Mouse (Mus musculus) ES-Bruce4 (cell line): ENCODE results near the gene Lbx2. TPM values are rescaled to one million over a fixed set of nuclear protein-coding genes. Genes with fewer than 3 reads are reported as not detected.

ENCODE experiments used
- H3K27ac ChIP-seq: 2 replicates; pipeline ENCODE4 v1.5.1; 2012; ENCODE audit warnings: low read length, inconsistent platforms; ENCODE audit not compliant: insufficient read depth
- H3K27me3 ChIP-seq: 2 replicates; pipeline ENCODE4 v1.6.1; 2012; ENCODE audit warnings: mild to moderate bottlenecking, low read length, inconsistent platforms; ENCODE audit not compliant: control insufficient read depth, poor library complexity, insufficient read depth, severe bottlenecking
- H3K36me3 ChIP-seq: 2 replicates; pipeline ENCODE4 v1.6.1; 2012; ENCODE audit warnings: inconsistent platforms, mild to moderate bottlenecking, low read length, moderate library complexity; ENCODE audit not compliant: control insufficient read depth, poor library complexity, insufficient read depth, severe bottlenecking
- H3K4me1 ChIP-seq: one replicate; pipeline ENCODE4 v1.8.1; 2011; ENCODE audit warnings: low read length; ENCODE audit not compliant: control insufficient read depth, insufficient read depth
- H3K4me3 ChIP-seq: 2 replicates; pipeline ENCODE4 v1.5.1; 2011; ENCODE audit warnings: low read depth, mild to moderate bottlenecking, low read length
- H3K9ac ChIP-seq: 2 replicates; pipeline ENCODE4 v1.6.1; 2012; ENCODE audit warnings: low read depth, mild to moderate bottlenecking, inconsistent platforms; ENCODE audit not compliant: poor library complexity, severe bottlenecking
- H3K9me3 ChIP-seq: replicated peaks from 2 replicates; pipeline ENCODE4 v1.6.1; 2012; ENCODE audit warnings: mild to moderate bottlenecking, low read length, inconsistent platforms; ENCODE audit not compliant: control insufficient read depth, poor library complexity, insufficient read depth, severe bottlenecking
- CTCF ChIP-seq: IDR thresholded peaks from one replicate; pipeline ENCODE4 v1.8.1; 2011; ENCODE audit warnings: low read depth, low read length
- EP300 ChIP-seq: IDR thresholded peaks from 2 replicates; pipeline ENCODE4 v1.6.1; 2011; ENCODE audit warnings: low read depth, low read length; ENCODE audit not compliant: insufficient read depth
- POLR2A ChIP-seq: IDR thresholded peaks from one replicate; pipeline ENCODE4 v1.8.1; 2011; ENCODE audit warnings: low read length; ENCODE audit not compliant: insufficient read depth
- polyA plus RNA-seq: library from polyadenylated mRNA; stranded (reverse); fragments of >200 nt; gene quantifications from 2 replicates; pipeline ENCODE4 v1.2.4, GENCODE M21; 2011; ENCODE audit warnings: low read depth; ENCODE audit not compliant: missing spikeins, insufficient read depth, insufficient read length

Lbx2 gene
- polyA plus RNA-seq, 1 experiment: not detected

- H3K4me1 ChIP-seq: no peaks in the 10 kb centered on the region
- no peak overlapping the region for H3K9ac ChIP-seq
- no peak for TF ChIP-seq POLR2A
- TF ChIP-seq CTCF: no peak
- no peak for TF ChIP-seq EP300
- H3K27ac ChIP-seq: no peak overlapping the region
- no peaks in the 10 kb centered on the region for H3K9me3 ChIP-seq
- H3K27me3 ChIP-seq: no peaks in the 10 kb centered on the region
- H3K36me3 ChIP-seq: no peaks in the 10 kb centered on the region
- no peak overlapping the region for H3K4me3 ChIP-seq
Measured at GRCm38 (mm10) chr6:83092416-83093127, 6.4 kb downstream of the Lbx2 start.

- no peaks in the 10 kb centered on the region for H3K9me3 ChIP-seq
- TF ChIP-seq EP300: no peak
- TF ChIP-seq CTCF: no peak
- TF ChIP-seq POLR2A: no peak
- H3K27me3 ChIP-seq: no peaks in the 10 kb centered on the region
- no peak overlapping the region for H3K9ac ChIP-seq
- no peak overlapping the region for H3K4me3 ChIP-seq
- H3K27ac ChIP-seq: no peak overlapping the region
- H3K36me3 ChIP-seq: no peaks in the 10 kb centered on the region
- no peaks in the 10 kb centered on the region for H3K4me1 ChIP-seq
Measured at GRCm38 (mm10) chr6:83095968-83096367, 9.8 kb downstream of the Lbx2 start.

GRCm38 (mm10) chr6:83098411-83098810, 12.2 kb downstream of the Lbx2 start:
- Histone ChIP-seq H3K4me1 (no peaks in the 10 kb centered on the region), H3K9ac (no peak overlapping the region), H3K27ac (no peak overlapping the region), H3K27me3 (no peaks in the 10 kb centered on the region), H3K4me3 (no peak overlapping the region), H3K9me3 (no peaks in the 10 kb centered on the region), H3K36me3 (no peaks in the 10 kb centered on the region)
- TF ChIP-seq POLR2A (no peak), EP300 (no peak), CTCF (no peak)

- no peaks in the 10 kb centered on the region for H3K36me3 ChIP-seq
- H3K27ac ChIP-seq: no peak within 1 kb of the TSS
- H3K9me3 ChIP-seq: no peaks in the 10 kb centered on the region
- H3K4me3 ChIP-seq: peak within 1 kb of the TSS; percentile 87
- peak; percentile 46 for TF ChIP-seq CTCF
- no peak for TF ChIP-seq EP300
- H3K27me3 ChIP-seq: no peaks in the 10 kb centered on the region
- H3K4me1 ChIP-seq: no peaks in the 10 kb centered on the region
- peak within 1 kb of the TSS; percentile 42 for H3K9ac ChIP-seq
Measured at GRCm38 (mm10) chr6:83101316-83101687, 15.1 kb downstream of the Lbx2 start, which contains the start of the genes Ccdc142 and Gm42688. Gene Ccdc142 (plus strand): TSS chr6:83101601. Gene Gm42688 (plus strand): TSS chr6:83101617.

- TF ChIP-seq POLR2A (no peak), CTCF (peak; percentile 9)
- no peak overlapping the region for H3K27ac ChIP-seq
- no peaks in the 10 kb centered on the region for H3K27me3 ChIP-seq
- peak overlapping the region; percentile 42 for H3K9ac ChIP-seq
- no peaks in the 10 kb centered on the region for H3K4me1 ChIP-seq
- no peaks in the 10 kb centered on the region for H3K36me3 ChIP-seq
- no peaks in the 10 kb centered on the region for H3K9me3 ChIP-seq
- H3K4me3 ChIP-seq: peak overlapping the region; percentile 87
Measured at GRCm38 (mm10) chr6:83101688-83102556, 15.8 kb downstream of the Lbx2 start.
